Mouse (Mus musculus) lung, postnatal 0 days (tissue): ENCODE measurements around the gene Obp2b.

Experiments
- CTCF ChIP-seq: IDR thresholded peaks from 2 replicates; pipeline ENCODE4 v1.5.1; 2016; ENCODE audit warnings: antibody characterized with exemption, mild to moderate bottlenecking
- EP300 ChIP-seq: IDR thresholded peaks from 2 replicates; pipeline ENCODE4 v1.6.1; 2016; ENCODE audit warnings: antibody characterized with exemption, mild to moderate bottlenecking, control low read depth

- no peak for TF ChIP-seq EP300
- TF ChIP-seq CTCF = no peak
These were observed 42.3 kb downstream of the Obp2b start for GRCm38 (mm10) chr2:25779076-25779475.
